Mouse (Mus musculus) brain, embryonic 18.5 days (tissue): ENCODE data around the gene Tbx19.

ENCODE experiments used
- DNase-seq: peaks from one replicate; pipeline ENCODE4 v3.0.0-alpha.2; 2012; ENCODE audit warnings: low read depth, low spot score

Tbx19 gene

GRCm38 (mm10) chr1:165160723-165161405, at the start of gene Tbx19:
Tbx19 (minus strand) TSS chr1:165160773.
- no peak for DNase-seq

- DNase-seq, result no peak
Measured at GRCm38 (mm10) chr1:165205591-165205990, 45.0 kb upstream of the Tbx19 start.

- DNase-seq, result no peak
Measured at GRCm38 (mm10) chr1:165203488-165204035, 43.0 kb upstream of the Tbx19 start.

- DNase-seq, result no peak
Measured at GRCm38 (mm10) chr1:165201445-165202012, 41.0 kb upstream of the Tbx19 start.

- DNase-seq, result no peak
Measured at GRCm38 (mm10) chr1:165200748-165201147, 40.2 kb upstream of the Tbx19 start.

- no peak for DNase-seq
Measured at GRCm38 (mm10) chr1:165199639-165200038, 39.1 kb upstream of the Tbx19 start.

GRCm38 (mm10) chr1:165198951-165199350, 38.4 kb upstream of the Tbx19 start:
- DNase-seq, result no peak

- no peak for DNase-seq
Measured at GRCm38 (mm10) chr1:165197875-165198274, 37.3 kb upstream of the Tbx19 start.

GRCm38 (mm10) chr1:165195396-165195960, 34.9 kb upstream of the Tbx19 start:
- no peak for DNase-seq

GRCm38 (mm10) chr1:165194662-165195013, 34.1 kb upstream of the Tbx19 start:
- no peak for DNase-seq

- peak; percentile 28 for DNase-seq
Measured at GRCm38 (mm10) chr1:165193880-165194661, 33.5 kb upstream of the Tbx19 start, which contains the start of gene Sft2d2. Sft2d2 (minus strand) TSS chr1:165194438.

- DNase-seq, result no peak
Measured at GRCm38 (mm10) chr1:165193426-165193825, 32.9 kb upstream of the Tbx19 start.

- no peak for DNase-seq
Measured at GRCm38 (mm10) chr1:165192714-165193264, 32.2 kb upstream of the Tbx19 start.

GRCm38 (mm10) chr1:165192102-165192501, 31.5 kb upstream of the Tbx19 start:
- no peak for DNase-seq

- no peak for DNase-seq
Measured at GRCm38 (mm10) chr1:165191611-165192010, 31.0 kb upstream of the Tbx19 start.

GRCm38 (mm10) chr1:165190571-165191273, 30.1 kb upstream of the Tbx19 start:
- DNase-seq, result no peak

GRCm38 (mm10) chr1:165190068-165190467, 29.5 kb upstream of the Tbx19 start:
- DNase-seq, result no peak

GRCm38 (mm10) chr1:165188806-165189580, 28.4 kb upstream of the Tbx19 start:
- no peak for DNase-seq

GRCm38 (mm10) chr1:165187357-165187756, 26.8 kb upstream of the Tbx19 start:
- no peak for DNase-seq

- no peak for DNase-seq
Measured at GRCm38 (mm10) chr1:165186491-165186890, 25.9 kb upstream of the Tbx19 start.
